Mouse (Mus musculus): ENCODE measurements around the gene Uqcc1. TPM values are rescaled to one million over a fixed set of nuclear protein-coding genes. Genes with fewer than 3 reads are reported as not detected.

Gene Uqcc1
- polyA plus RNA-seq, 1 experiment, result 9.6 TPM

- Histone ChIP-seq H3K4me1 (ENCODE audit: control insufficient read depth, insufficient read depth, insufficient read length, low read length) (no peaks in the 10 kb centered on the region), H3K36me3 (ENCODE audit: control insufficient read depth, insufficient read depth, low read length) (peaks cover 9% of the 10 kb centered on the region), H3K4me3 (ENCODE audit: low read depth, low read length) (no peak overlapping the region), H3K27me3 (ENCODE audit: control insufficient read depth, insufficient read depth, low read length) (no peaks in the 10 kb centered on the region), H3K27ac (ENCODE audit: insufficient read depth, low read depth, low read length) (no peak overlapping the region)
- no peak for TF ChIP-seq CTCF (IDR thresholded peaks at IDR 0.05; ENCODE audit: extremely low read depth, insufficient read length, insufficient replicate concordance, low read depth, low read length)
- TF ChIP-seq POLR2A (IDR thresholded peaks at IDR 0.05; ENCODE audit: low read depth, low read length), result no peak
- 82% methylated on average over 5 of the region's 5 CpGs for WGBS
Measured at GRCm38 (mm10) chr2:155959981-155960380, 29.9 kb upstream of the Uqcc1 start.

DNA sequence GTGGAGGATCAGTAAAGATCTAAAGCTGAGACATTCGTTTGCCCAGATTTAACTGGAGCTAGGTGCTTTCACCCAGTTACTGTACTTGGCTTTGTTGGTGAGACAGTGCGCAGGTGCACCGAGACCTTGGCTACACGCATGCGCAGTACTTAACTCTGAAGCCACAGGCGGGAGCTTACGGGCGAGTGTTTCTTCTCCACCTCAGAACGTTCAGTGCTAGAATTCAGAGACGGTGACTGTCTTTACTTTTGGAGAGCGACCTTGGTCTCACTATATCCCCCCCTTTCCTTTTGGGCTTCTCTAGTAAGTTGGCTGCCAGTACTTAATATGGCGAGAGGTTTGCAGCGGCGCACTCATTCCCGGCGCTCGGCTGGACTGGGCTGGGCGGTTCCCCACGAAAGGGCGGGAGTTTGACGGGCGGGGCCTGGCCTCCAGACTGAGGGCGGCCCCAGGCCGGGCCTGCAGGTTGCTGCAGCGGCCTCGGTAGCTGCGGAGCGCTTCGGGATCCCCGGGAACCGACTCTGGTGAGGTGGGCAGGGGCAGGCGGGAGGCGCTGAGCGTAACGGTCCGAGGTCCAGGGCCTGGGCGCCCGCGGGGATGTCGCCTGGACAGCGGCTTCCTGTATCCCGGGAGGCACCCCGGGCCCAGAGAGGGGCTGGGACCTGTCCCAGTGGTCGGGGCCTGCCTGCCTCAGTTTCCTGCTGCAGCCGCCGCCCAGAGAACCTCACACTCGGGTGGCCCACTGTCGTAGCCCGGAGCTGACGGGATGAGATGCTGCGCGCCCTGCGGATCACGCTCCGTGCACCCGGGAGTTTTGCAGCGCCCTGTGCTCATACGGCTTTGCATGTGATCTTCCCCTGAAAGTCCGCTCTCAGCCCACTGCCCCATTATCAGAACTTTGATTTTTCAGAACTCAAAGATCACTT, 26.3 kb upstream of the Uqcc1 start, which contains the start of gene Cep250:
Cep250 (plus strand) TSS at position 325 of the 926 bp plus-strand sequence.
- TF ChIP-seq CTCF (IDR thresholded peaks at IDR 0.05; ENCODE audit: extremely low read depth, insufficient read length, insufficient replicate concordance, low read depth, low read length) (no peak), POLR2A (IDR thresholded peaks at IDR 0.05; ENCODE audit: low read depth, low read length) (peak; percentile 76; the same call in 1 of the 2 replicates)
- WGBS, result under 1% methylated on average over 59 of the region's 59 CpGs
- H3K27me3 ChIP-seq (ENCODE audit: control insufficient read depth, insufficient read depth, low read length), result no peaks in the 10 kb centered on the region

DNA sequence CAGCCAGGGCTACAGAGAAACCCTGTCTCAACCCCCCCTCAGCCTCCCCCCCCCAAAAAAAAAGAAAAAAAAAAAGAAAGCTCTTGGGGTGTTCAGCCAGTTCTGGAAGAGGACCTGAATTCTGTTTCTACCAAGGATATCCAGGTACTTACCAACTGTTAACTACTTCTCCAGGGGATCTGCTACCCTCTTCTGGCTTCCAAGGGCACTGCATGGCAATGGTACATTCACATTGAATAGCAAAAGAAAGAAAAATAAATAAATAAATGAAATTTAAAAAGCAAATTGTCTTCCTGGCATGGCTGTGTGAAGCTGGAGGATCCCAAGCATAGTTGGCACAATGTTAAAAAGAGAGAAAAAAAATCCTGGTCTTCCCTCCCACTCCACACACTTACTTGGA, 21.9 kb upstream of the Uqcc1 start:
- no peaks in the 10 kb centered on the region for H3K36me3 ChIP-seq (ENCODE audit: control insufficient read depth, insufficient read depth, low read length)
- H3K27ac ChIP-seq (ENCODE audit: insufficient read depth, low read depth, low read length), result no peak overlapping the region
- H3K4me1 ChIP-seq (ENCODE audit: control insufficient read depth, insufficient read depth, insufficient read length, low read length), result no peaks in the 10 kb centered on the region
- H3K27me3 ChIP-seq (ENCODE audit: control insufficient read depth, insufficient read depth, low read length), result no peaks in the 10 kb centered on the region
- TF ChIP-seq CTCF (IDR thresholded peaks at IDR 0.05; ENCODE audit: extremely low read depth, insufficient read length, insufficient replicate concordance, low read depth, low read length) (no peak), POLR2A (IDR thresholded peaks at IDR 0.05; ENCODE audit: low read depth, low read length) (no peak)
- H3K4me3 ChIP-seq (ENCODE audit: low read depth, low read length), result no peak overlapping the region

More for the DNA sequence above, 26.3 kb upstream of the Uqcc1 start, which contains the start of gene Cep250:
- no peaks in the 10 kb centered on the region for H3K36me3 ChIP-seq (ENCODE audit: control insufficient read depth, insufficient read depth, low read length)
- peak within 1 kb of the TSS; percentile 93 for H3K4me3 ChIP-seq (ENCODE audit: low read depth, low read length)
- H3K27ac ChIP-seq (ENCODE audit: insufficient read depth, low read depth, low read length), result peak within 1 kb of the TSS; percentile 78
- H3K4me1 ChIP-seq (ENCODE audit: control insufficient read depth, insufficient read depth, insufficient read length, low read length), result no peaks in the 10 kb centered on the region

GRCm38 (mm10) chr2:155949362-155949761, 19.3 kb upstream of the Uqcc1 start:
- no peaks in the 10 kb centered on the region for H3K27me3 ChIP-seq (ENCODE audit: control insufficient read depth, insufficient read depth, low read length)
- no peak overlapping the region for H3K27ac ChIP-seq (ENCODE audit: insufficient read depth, low read depth, low read length)
- no peaks in the 10 kb centered on the region for H3K4me1 ChIP-seq (ENCODE audit: control insufficient read depth, insufficient read depth, insufficient read length, low read length)
- no peaks in the 10 kb centered on the region for H3K36me3 ChIP-seq (ENCODE audit: control insufficient read depth, insufficient read depth, low read length)
- TF ChIP-seq POLR2A (IDR thresholded peaks at IDR 0.05; ENCODE audit: low read depth, low read length) (no peak), CTCF (IDR thresholded peaks at IDR 0.05; ENCODE audit: extremely low read depth, insufficient read length, insufficient replicate concordance, low read depth, low read length) (no peak)
- no peak overlapping the region for H3K4me3 ChIP-seq (ENCODE audit: low read depth, low read length)
- WGBS, result 70% methylated on average over 6 of the region's 6 CpGs

DNA sequence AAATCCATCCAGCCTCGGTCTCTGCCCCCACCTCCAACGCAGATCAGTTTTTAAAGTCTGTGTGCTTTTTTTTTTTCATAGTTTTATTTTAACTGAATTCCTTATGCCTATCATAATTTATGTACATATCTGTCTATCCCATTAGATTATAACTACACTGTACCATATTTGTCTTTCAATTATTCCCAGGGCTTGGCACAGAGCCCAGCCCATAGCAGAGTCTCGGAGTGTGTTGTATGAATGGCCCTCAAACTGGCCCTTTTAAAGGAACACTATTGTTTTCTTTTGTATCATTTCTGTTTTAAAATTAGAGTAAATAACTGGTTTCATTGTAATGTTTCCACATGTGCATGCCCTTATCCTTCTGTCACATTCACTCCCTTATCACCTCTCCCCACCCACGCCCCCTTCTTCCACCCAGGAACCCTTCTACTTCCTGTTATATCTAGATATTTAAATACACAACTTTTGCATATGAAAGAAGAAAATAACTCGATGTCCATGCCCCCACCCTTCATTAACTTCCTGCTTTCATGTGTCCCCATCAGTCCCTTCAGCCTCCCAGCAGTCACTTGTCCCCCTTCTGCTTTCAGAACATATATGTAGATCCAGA, 17.4 kb upstream of the Uqcc1 start:
- WGBS, result 15% methylated on average over 5 of the region's 5 CpGs
- TF ChIP-seq CTCF (IDR thresholded peaks at IDR 0.05; ENCODE audit: extremely low read depth, insufficient read length, insufficient replicate concordance, low read depth, low read length), result no peak
- no peak for TF ChIP-seq POLR2A (IDR thresholded peaks at IDR 0.05; ENCODE audit: low read depth, low read length)
- H3K4me1 ChIP-seq (ENCODE audit: control insufficient read depth, insufficient read depth, insufficient read length, low read length), result no peaks in the 10 kb centered on the region
- no peak overlapping the region for H3K27ac ChIP-seq (ENCODE audit: insufficient read depth, low read depth, low read length)
- no peaks in the 10 kb centered on the region for H3K36me3 ChIP-seq (ENCODE audit: control insufficient read depth, insufficient read depth, low read length)
- no peaks in the 10 kb centered on the region for H3K27me3 ChIP-seq (ENCODE audit: control insufficient read depth, insufficient read depth, low read length)
- no peak overlapping the region for H3K4me3 ChIP-seq (ENCODE audit: low read depth, low read length)

DNA sequence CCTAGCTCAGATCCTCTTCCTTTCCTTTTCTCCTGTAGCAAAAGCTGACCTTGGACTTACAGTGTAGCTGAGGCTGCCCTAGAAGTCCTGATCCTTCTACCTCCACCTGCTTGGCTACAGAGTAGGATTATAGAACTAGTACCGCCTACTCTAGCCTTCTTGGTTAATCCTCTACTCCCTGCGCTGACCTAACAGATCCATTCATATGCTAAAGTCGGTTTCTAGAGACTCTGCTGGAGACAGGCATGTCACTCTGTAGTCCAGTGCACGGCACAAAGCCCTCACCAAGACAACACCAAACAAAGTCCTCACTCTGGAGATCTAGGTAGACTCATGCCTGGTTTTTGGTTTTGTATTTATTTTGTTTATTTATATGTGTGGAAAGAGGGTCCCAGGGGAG, 16.4 kb upstream of the Uqcc1 start:
- no peak for TF ChIP-seq POLR2A (IDR thresholded peaks at IDR 0.05; ENCODE audit: low read depth, low read length)
- TF ChIP-seq CTCF (IDR thresholded peaks at IDR 0.05; ENCODE audit: extremely low read depth, insufficient read length, insufficient replicate concordance, low read depth, low read length), result no peak
- Histone ChIP-seq H3K4me3 (ENCODE audit: low read depth, low read length) (no peak overlapping the region), H3K36me3 (ENCODE audit: control insufficient read depth, insufficient read depth, low read length) (no peaks in the 10 kb centered on the region), H3K27me3 (ENCODE audit: control insufficient read depth, insufficient read depth, low read length) (no peaks in the 10 kb centered on the region), H3K27ac (ENCODE audit: insufficient read depth, low read depth, low read length) (no peak overlapping the region), H3K4me1 (ENCODE audit: control insufficient read depth, insufficient read depth, insufficient read length, low read length) (no peaks in the 10 kb centered on the region)
- WGBS, result 61% methylated on average over 4 of the region's 4 CpGs

GRCm38 (mm10) chr2:155946069-155946468, 16.0 kb upstream of the Uqcc1 start:
- Histone ChIP-seq H3K4me1 (ENCODE audit: control insufficient read depth, insufficient read depth, insufficient read length, low read length) (no peaks in the 10 kb centered on the region), H3K27me3 (ENCODE audit: control insufficient read depth, insufficient read depth, low read length) (no peaks in the 10 kb centered on the region), H3K36me3 (ENCODE audit: control insufficient read depth, insufficient read depth, low read length) (no peaks in the 10 kb centered on the region), H3K27ac (ENCODE audit: insufficient read depth, low read depth, low read length) (no peak overlapping the region), H3K4me3 (ENCODE audit: low read depth, low read length) (no peak overlapping the region)
- WGBS, result 4% methylated on average over 7 of the region's 7 CpGs
- peak; percentile 88 for TF ChIP-seq CTCF (IDR thresholded peaks at IDR 0.05; ENCODE audit: extremely low read depth, insufficient read length, insufficient replicate concordance, low read depth, low read length)
- TF ChIP-seq POLR2A (IDR thresholded peaks at IDR 0.05; ENCODE audit: low read depth, low read length), result no peak

All from small intestine, adult 2 months (tissue).